Mouse (Mus musculus): ENCODE results near the gene Nudt6. TPM values are rescaled to one million over a fixed set of nuclear protein-coding genes. Genes with fewer than 3 reads are reported as not detected.
A peak's percentile ranks its signal among the peaks of the same experiment; 100 is the strongest.

Nudt6 gene
- polyA plus RNA-seq, 3 experiments from 2014 or later, result 9.8 to 19.2 (median 14.1) TPM

DNA sequence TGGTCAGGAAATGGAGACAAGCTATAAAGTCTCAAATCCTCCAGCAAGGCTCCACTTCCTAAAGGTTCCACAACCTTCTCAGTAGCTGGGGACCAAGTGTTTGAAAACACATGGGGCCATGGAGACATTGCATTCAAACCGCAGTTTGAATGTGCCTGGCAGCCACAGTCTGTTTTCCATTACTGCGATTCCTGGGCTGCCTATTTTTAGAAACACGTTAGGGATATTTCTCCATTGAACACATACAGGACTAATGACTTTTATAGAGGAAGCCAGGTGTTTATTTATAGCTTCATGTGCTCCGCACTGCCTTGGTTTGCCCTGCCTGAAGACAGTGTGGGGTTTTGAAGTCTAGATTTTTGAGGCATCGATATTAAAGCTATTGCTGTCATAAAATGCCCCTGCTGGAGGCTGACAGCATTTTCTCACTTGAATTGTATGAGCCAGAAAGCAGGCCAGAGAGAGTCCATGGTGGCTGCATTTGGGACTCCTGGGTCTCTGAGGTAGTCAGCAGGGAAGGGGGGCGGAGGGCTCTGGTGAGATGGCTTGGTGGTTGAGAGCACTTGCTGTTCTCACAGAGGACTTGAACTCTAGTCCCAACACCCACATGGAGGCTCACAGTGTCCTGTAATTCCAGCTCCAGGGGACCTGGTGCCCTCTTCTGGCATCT, 36.8 kb downstream of the Nudt6 start:
- no peak for ATAC-seq

DNA sequence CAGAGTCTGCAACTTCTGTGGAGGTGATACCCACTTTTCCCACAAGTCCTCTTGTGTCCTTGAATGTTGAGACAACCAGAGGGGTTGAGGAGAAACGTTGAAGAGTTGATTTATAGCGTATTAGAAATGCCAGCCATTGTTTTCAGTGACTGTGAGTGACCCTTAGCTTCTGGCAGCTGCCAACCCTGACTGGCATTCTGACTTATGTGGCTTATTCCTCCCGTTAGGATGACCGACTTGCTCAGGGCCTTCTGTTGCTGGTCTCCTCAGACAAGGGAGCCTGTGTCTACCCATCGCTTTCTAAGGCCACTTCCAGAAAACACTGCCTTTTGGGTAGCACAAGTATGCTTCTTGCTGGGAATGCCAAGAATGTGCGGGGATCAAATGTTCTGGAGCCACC, 38.6 kb downstream of the Nudt6 start:
- ATAC-seq, result no peak

DNA sequence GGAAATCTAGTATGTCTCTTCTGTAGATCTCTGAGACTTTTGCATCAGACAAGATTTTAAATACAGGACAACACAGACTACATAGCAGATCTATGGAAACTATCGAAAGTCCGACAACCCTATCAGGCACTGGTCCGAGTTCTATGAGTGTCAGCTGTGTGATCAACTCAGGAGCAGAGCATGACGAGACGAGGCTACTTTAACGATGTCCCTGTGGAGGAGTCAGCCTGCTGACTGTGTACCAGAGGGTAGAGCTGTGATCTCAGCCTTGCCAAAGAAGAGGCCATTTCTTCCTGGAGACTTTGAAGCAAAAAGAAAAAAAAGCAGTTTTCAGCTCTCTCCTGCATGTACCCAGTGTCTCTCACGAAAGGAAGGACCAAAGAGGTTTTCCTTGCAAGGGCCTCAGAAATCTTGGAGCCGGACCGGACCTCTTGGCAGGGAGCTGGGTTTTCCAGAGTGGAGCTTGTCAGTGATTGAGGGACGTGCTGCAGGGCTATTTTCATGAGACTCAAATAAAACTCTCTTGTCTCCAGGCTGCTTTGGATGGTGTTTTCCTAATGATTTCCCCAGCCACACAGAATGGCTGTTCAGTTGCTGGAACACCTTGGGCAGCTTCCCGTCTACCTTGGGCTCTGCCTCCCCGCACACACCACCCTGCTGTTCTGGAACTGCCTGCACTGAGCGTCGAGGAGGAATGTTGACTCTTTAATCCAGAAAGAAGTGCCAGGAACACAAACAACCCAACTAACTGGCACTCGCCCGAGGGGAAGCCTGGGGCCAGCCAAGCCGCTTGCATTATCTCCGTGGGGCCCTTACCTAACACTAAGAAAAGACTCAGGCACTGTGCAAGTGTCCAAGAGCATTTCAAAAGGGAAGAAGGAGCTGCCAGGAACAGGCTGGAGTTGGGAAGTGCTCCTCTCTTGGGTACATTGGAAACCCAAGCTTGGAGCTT, 39.8 kb downstream of the Nudt6 start:
- ATAC-seq, result no peak

DNA sequence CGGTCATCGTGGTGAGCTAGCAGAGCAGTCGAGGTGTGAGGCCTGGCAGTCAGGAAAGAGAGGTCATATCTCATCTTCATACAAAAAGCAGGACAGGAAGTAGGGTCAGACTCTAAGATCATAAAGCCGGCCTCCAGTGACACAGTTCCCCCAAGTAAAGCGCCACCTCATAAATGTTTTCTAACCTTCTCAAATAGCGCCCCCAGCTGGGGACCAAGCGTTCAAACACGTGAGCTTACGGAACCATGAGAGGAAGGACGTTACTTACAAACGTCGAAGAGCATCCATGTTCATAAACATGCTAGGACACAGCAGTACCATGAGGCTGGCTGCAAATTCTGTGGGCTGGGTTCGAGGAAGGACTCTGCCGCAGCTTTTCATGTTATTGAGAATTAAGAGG, 40.8 kb downstream of the Nudt6 start:
- no peak for ATAC-seq

DNA sequence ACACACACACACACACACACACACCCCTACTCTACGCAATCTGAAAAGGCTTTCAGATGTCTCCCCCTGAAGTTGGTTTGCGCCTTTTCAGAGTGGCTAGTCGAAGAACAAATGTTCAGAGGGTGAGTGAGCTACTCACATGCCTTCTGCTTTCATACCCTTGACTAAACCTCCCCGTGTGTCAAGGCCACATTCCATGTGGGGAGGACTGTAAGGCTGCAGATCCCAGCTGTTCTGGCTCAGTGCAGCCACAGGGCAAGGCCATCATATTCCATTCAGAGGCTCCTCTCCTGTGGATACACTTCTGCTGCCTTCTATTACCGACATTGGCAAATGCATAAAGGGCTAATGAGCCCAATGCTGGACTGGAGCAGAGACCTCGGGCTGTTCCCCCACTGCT, 41.6 kb downstream of the Nudt6 start:
- ATAC-seq, result no peak

DNA sequence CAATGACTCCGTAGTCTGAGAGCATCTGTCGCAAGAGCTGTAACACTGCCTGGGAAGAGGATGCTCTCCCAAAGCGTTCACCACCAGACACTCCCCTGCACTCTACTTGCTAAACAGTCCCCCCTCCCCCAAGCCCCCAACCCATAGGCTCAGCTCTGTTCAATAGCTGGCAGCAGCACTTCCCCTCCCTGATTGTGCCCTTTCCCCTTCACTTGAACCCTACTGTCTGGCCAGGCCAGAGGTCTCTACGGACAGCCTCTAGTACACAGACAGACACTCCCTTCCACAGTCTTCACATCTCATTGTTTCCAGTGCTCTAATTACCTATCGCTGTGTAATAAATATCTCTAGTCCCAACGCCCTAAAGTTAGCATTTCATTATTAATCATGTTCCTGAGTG, 42.1 kb downstream of the Nudt6 start:
- no peak for ATAC-seq

DNA sequence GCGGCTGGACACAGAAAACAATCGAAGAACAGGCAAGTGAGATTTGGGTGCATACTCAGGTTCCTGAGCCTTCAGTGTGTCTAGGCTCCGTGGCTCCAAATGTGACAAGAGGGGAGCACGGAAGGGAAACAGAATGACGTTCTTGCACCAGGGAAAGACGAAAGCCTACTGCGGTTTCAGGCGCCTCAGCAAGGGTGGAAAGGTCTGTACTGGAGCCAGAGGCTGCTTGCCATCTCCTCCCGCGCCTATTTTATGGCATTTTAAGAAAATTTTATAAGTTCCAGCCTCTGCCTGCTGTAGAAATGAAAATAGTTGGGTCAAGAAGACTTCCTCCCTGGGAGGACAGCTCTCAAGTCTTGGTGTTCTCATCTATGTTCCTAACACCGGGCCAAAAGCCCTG, 46.3 kb downstream of the Nudt6 start:
- ATAC-seq, result no peak

DNA sequence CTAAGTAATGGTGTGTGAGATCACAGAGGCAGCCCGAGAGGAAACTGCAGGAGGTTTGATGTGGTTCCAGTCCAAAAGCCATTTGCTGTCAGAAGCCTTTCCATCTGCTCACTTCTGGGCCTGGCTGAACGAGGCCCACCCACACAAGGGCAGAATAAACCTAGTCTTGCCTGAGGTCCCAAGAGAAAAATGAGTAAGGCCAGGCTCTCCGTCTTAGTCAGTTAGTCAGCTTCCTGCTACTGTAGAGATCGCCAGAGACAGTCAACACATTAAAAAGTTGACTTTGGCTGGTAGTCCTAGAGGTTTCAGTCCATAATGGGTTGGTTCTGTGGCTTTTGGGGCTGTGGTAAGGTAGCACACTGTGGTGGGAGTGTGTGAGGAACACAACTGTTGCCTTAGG, 49.6 kb downstream of the Nudt6 start:
- ATAC-seq, result peak; percentile 70

DNA sequence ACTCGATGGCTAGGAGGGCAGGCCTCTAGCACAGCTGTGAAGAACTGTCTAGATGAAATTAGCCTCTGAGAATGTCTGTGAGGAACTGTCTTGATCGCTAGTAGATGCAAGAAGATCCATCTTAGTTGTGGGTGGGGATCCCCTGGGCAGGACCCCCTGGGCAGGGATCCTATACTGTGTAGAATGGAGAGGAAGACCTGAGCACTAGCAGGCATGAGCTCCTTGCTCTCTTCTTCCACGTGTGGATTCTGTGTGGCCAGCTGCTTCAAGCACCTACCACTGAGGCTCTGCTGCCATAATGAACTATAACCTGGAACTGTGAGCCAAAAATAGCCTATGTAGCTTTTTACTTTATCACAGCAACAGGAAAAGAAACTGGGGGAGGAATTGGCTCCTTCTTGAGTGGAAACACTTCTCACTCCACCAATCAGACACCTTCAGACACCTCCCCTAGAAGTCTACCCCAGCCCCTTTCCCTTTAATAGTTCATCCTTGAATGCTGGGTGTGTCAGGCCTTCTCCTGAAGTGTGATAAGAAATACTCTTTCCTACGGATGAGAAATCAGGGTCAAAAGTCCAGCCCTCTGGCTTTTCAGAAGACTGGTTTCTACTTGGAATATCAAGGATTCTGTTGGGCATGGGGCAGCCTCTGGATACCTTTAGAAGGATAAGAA, 53.5 kb downstream of the Nudt6 start:
- ATAC-seq, result no peak

DNA sequence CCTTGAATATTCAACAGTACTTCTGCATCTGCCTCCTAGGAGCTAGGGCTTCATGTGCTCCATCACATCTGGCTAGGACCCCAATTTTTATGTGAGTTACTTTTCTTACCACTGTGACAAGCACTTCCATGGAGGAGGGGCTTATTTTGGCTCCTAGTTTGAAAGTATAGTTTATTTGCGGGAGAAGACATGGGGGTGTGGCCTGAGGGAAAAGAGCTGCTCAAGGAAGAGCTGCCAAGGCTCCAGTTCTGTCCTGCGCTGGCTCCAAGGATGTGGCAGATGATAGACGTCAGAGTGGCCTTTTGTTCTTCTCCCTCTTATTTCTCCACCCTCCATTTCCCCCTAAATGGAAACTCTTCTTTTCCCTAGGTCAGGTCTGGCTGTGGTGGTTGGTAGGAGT, 54.0 kb downstream of the Nudt6 start:
- ATAC-seq, result no peak

DNA sequence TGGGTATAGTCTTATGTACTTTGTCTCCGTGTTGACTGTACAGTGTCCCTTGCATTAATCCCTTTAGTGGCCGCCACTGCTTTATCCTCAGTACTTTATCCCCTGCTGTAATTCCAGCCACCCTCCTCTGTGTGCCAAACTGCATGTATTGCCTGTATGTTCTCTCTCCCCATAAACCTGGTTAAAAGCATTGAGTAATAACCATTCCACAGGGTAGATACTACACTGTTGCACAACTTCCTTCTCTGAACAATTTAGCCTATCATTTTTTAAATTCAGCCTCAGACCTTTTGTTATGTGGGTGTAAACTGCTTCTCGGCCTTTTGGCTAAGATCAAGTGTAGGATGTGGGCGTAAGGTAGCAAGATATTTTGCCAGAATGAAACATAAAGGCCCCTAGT, 54.9 kb downstream of the Nudt6 start:
- ATAC-seq, result peak; percentile 56

DNA sequence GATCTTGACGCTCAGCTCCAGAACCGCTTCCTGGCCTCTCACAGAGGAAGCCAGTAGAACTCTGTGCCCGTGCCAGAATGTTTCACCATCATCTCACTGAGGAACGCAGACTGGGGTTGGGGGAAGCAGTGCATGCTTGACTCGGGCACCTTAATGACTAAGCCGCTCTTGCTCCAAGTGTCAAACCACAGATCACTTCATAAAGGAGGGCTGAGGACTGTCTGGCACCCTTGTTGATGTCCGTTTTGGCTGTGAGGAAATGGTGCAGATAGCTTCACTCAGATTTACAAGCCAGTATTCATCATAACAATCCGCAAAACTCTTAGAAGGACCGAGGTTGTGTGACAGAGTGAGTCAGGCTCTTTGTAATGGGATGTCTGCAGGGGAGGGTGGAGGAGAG, 59.3 kb downstream of the Nudt6 start:
- ATAC-seq, result no peak

Other genes with a start within 250 kb of the Nudt6 start
- gene Il21, start 187.6 kb downstream of the Nudt6 start, polyA plus RNA-seq (2017; shearing (Covaris generic)), result 10 to 100 TPM in 1 of 3 experiments, 1 to 10 TPM in 2; 3.7 to 11.3 (median 6.7) TPM
- gene Bbs12, start 107.7 kb downstream of the Nudt6 start, polyA plus RNA-seq (2017; shearing (Covaris generic)), result 1 to 10 TPM; 4.4 to 7.7 (median 7.7) TPM
- gene Cetn4, start 107.5 kb downstream of the Nudt6 start, polyA plus RNA-seq (2017; shearing (Covaris generic)), result 1 to 10 TPM in 2 of 3 experiments, not detected in 1; 1.1 to 1.5 TPM
- 1 to 10 TPM; 1.5 to 2.6 (median 1.9) TPM for gene Fgf2, start 71.9 kb downstream of the Nudt6 start, polyA plus RNA-seq (2017; shearing (Covaris generic))
- gene Spata5, start 315 bp downstream of the Nudt6 start, polyA plus RNA-seq (2017; shearing (Covaris generic)), result 10 to 100 TPM; 21.3 to 27.3 (median 26.5) TPM
- 10 to 100 TPM in 2 of 3 experiments, 1 to 10 TPM in 1; 7.9 to 19.2 (median 16.0) TPM for gene Spry1, start 219.7 kb upstream of the Nudt6 start, polyA plus RNA-seq (2017; shearing (Covaris generic))